Mouse (Mus musculus): ENCODE results near the gene Ccdc63. TPM values are rescaled to one million over a fixed set of nuclear protein-coding genes. Genes with fewer than 3 reads are reported as not detected.

Gene Ccdc63
- polyA plus RNA-seq, 1 experiment from 2014 or later: not detected

DNA sequence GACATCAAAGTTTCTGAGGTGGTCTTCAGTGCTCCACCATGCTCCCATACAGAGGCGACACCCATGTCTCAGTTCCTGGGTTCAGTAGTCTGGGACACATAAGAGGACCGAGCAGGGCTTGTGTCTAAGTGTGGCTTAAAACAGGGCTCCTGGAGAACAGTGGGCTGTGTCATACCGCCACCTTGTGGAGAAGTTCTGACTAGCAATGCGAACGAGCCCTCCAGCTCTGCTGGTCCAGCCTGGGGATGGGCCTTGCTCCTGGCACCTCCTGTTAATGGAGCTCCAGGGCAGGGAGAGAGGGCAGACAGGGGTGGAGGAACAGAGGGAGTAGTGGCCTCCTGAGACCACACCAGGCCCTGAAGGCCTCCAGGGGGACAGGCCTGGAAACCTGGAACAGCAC is 51.7 kb downstream of the Ccdc63 start:
- DNase-seq (ENCODE audit: low spot score) (peak; percentile 89), ATAC-seq (ENCODE audit: insufficient read depth, low FRiP score, low TSS enrichment) (peak; percentile 20; the same call in 1 of the 2 replicates)
- 5% methylated on average over 5 of the region's 5 CpGs for WGBS

DNA sequence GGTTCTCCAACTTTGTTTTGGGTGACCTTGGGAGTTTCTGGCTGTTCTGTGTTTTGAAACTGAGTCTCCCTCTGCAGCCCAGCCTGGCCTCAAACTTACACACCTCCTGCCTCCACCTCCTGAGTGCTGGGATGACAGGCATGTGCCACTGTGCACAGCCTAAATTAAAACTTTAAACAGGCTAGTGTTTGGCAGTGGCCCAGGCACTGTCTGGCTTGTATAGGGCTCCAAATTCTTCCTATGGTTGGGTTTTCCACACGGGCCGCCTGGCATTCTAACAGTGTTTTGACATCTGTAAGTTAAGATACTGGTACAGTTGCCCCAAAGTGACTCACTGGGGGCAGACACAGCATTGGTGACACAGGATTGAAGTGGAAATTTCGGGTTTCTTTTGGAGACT is 54.5 kb downstream of the Ccdc63 start:
- no peak overlapping the region for H3K4me2 ChIP-seq (ENCODE audit: low read depth)
- no peaks in the 10 kb centered on the region for H3K4me1 ChIP-seq (ENCODE audit: control insufficient read depth, insufficient read depth, low read length)
- no peaks in the 10 kb centered on the region for H3K9me3 ChIP-seq (ENCODE audit: control insufficient read depth, low read length)
- no peak overlapping the region for H3K27ac ChIP-seq (ENCODE audit: low read depth, low read length)
- no peaks in the 10 kb centered on the region for H3K27me3 ChIP-seq (ENCODE audit: control insufficient read depth, insufficient read depth, low read length)
- WGBS: 69% methylated on average over 3 of the region's 3 CpGs
- H3K9ac ChIP-seq (ENCODE audit: low read length): no peak overlapping the region
- H3K4me3 ChIP-seq (ENCODE audit: low read depth, low read length): no peak overlapping the region
- DNase-seq (ENCODE audit: low spot score) (no peak), ATAC-seq (ENCODE audit: insufficient read depth, low FRiP score, low TSS enrichment) (no peak)
- H3K36me3 ChIP-seq (ENCODE audit: control insufficient read depth, insufficient read depth, low read length): no peaks in the 10 kb centered on the region

More for the DNA sequence above, 51.7 kb downstream of the Ccdc63 start:
- H3K4me1 ChIP-seq (ENCODE audit: control insufficient read depth, insufficient read depth, low read length): no peaks in the 10 kb centered on the region
- H3K9ac ChIP-seq (ENCODE audit: low read length): no peak overlapping the region
- no peaks in the 10 kb centered on the region for H3K27me3 ChIP-seq (ENCODE audit: control insufficient read depth, insufficient read depth, low read length)
- no peak overlapping the region for H3K4me3 ChIP-seq (ENCODE audit: low read depth, low read length)
- H3K4me2 ChIP-seq (ENCODE audit: low read depth): no peak overlapping the region
- H3K9me3 ChIP-seq (ENCODE audit: control insufficient read depth, low read length): no peaks in the 10 kb centered on the region
- no peaks in the 10 kb centered on the region for H3K36me3 ChIP-seq (ENCODE audit: control insufficient read depth, insufficient read depth, low read length)
- H3K27ac ChIP-seq (ENCODE audit: low read depth, low read length): no peak overlapping the region

DNA sequence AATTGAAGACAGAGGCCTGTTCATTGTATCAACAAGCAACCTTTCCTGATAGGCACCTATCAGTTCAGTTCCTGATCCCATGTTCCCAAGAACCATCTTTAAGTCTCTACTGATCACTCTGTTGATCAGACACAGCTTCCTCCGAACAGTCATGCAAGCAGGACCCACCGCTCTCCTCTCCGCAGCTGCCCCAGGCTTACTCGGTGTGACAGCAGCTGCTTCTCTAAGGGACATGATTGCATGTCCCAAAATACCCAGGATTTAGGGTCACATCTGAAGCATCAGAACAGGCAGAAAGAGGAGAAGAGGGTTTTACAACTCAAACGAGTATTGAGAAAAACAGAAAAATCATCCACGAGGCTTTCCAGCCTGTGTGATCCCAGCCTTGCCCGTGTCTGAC is 55.3 kb downstream of the Ccdc63 start:
- H3K4me2 ChIP-seq (ENCODE audit: low read depth): no peak overlapping the region
- 83% methylated on average over 7 of the region's 7 CpGs for WGBS

DNA sequence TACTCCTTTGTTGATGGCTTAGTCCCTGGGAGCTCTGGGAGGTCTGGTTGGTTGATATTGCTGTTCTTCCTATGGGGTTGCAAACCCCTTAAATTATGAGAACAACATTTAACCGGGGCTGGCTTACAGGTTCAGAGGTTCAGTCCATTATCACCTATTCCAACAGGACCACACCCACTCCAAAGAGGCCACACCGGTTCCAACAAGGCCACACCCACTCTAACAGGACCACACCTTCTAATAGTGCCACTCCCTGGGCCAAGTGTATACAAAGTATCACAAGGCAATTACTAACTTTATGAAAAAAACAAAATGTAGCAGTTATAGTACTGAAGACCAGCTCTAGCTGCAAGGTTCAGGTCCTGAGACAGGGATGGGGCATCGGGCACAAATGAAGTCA is 56.2 kb downstream of the Ccdc63 start:
- Histone ChIP-seq H3K9me3 (ENCODE audit: control insufficient read depth, low read length) (no peaks in the 10 kb centered on the region), H3K36me3 (ENCODE audit: control insufficient read depth, insufficient read depth, low read length) (no peaks in the 10 kb centered on the region), H3K4me1 (ENCODE audit: control insufficient read depth, insufficient read depth, low read length) (no peaks in the 10 kb centered on the region), H3K4me3 (ENCODE audit: low read depth, low read length) (no peak overlapping the region), H3K4me2 (ENCODE audit: low read depth) (no peak overlapping the region), H3K27ac (ENCODE audit: low read depth, low read length) (no peak overlapping the region), H3K9ac (ENCODE audit: low read length) (no peak overlapping the region), H3K27me3 (ENCODE audit: control insufficient read depth, insufficient read depth, low read length) (no peaks in the 10 kb centered on the region)
- DNase-seq (ENCODE audit: low spot score) (no peak), ATAC-seq (ENCODE audit: insufficient read depth, low FRiP score, low TSS enrichment) (no peak)
- 68% methylated on average over 3 of the region's 3 CpGs for WGBS

More for the DNA sequence above, 55.3 kb downstream of the Ccdc63 start:
- DNase-seq (ENCODE audit: low spot score) (no peak), ATAC-seq (ENCODE audit: insufficient read depth, low FRiP score, low TSS enrichment) (no peak)
- H3K9me3 ChIP-seq (ENCODE audit: control insufficient read depth, low read length): no peaks in the 10 kb centered on the region
- no peaks in the 10 kb centered on the region for H3K4me1 ChIP-seq (ENCODE audit: control insufficient read depth, insufficient read depth, low read length)
- H3K27me3 ChIP-seq (ENCODE audit: control insufficient read depth, insufficient read depth, low read length): no peaks in the 10 kb centered on the region
- no peak overlapping the region for H3K27ac ChIP-seq (ENCODE audit: low read depth, low read length)
- no peak overlapping the region for H3K9ac ChIP-seq (ENCODE audit: low read length)
- no peaks in the 10 kb centered on the region for H3K36me3 ChIP-seq (ENCODE audit: control insufficient read depth, insufficient read depth, low read length)
- no peak overlapping the region for H3K4me3 ChIP-seq (ENCODE audit: low read depth, low read length)

DNA sequence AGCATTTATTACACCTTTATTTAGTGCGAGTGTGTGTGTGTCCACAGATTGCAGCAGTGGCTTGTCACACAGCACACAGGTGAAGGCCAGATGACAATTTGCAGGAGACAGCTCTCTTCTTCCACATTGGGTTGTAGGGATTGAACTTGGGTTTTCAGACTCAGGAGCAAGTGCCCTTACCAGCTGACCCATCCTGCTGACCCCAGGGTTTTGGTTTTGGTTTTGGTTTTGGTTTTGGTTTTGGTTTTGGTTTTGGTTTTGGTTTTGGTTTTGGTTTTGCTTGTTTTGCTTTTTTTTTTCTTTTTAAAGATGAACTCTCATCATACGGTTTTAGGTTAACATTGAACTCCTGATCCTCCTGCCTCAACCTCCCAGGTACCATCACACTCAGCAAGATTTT is 57.3 kb downstream of the Ccdc63 start:
- H3K9me3 ChIP-seq (ENCODE audit: control insufficient read depth, low read length): no peaks in the 10 kb centered on the region
- ATAC-seq (ENCODE audit: insufficient read depth, low FRiP score, low TSS enrichment): no peak
- H3K9ac ChIP-seq (ENCODE audit: low read length): no peak overlapping the region
- H3K4me1 ChIP-seq (ENCODE audit: control insufficient read depth, insufficient read depth, low read length): no peaks in the 10 kb centered on the region
- H3K4me2 ChIP-seq (ENCODE audit: low read depth): no peak overlapping the region
- 85% methylated on average over 2 of the region's 2 CpGs for WGBS
- no peak overlapping the region for H3K4me3 ChIP-seq (ENCODE audit: low read depth, low read length)
- no peak overlapping the region for H3K27ac ChIP-seq (ENCODE audit: low read depth, low read length)
- DNase-seq (ENCODE audit: low spot score): no peak
- no peaks in the 10 kb centered on the region for H3K27me3 ChIP-seq (ENCODE audit: control insufficient read depth, insufficient read depth, low read length)
- H3K36me3 ChIP-seq (ENCODE audit: control insufficient read depth, insufficient read depth, low read length): no peaks in the 10 kb centered on the region

DNA sequence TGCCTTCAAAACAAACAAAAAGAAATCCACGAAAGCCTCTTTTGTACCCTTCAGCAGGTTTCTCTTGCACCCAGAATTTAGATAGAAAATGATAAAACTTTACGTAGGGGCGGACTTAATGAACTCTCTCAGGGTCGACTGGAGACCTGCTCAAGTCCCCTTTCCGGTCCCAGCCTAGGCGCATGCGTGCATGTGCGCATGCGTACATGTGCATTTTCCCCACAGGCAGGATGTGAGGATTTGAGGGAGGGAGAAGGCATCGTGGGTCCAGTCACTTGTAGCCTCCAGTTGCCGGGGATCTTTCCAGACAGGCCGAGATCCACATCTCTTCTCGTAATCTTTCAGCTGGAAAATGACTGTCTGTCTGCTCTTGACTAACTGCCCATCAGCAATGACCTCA is 59.2 kb downstream of the Ccdc63 start:
- H3K4me2 ChIP-seq (ENCODE audit: low read depth): no peak overlapping the region
- H3K27me3 ChIP-seq (ENCODE audit: control insufficient read depth, insufficient read depth, low read length): no peaks in the 10 kb centered on the region
- no peaks in the 10 kb centered on the region for H3K4me1 ChIP-seq (ENCODE audit: control insufficient read depth, insufficient read depth, low read length)
- ATAC-seq (ENCODE audit: insufficient read depth, low FRiP score, low TSS enrichment) (no peak), DNase-seq (ENCODE audit: low spot score) (no peak)
- no peak overlapping the region for H3K9ac ChIP-seq (ENCODE audit: low read length)
- 89% methylated on average over 13 of the region's 13 CpGs for whole genome bisulfite sequencing
- H3K36me3 ChIP-seq (ENCODE audit: control insufficient read depth, insufficient read depth, low read length): no peaks in the 10 kb centered on the region
- no peak overlapping the region for H3K27ac ChIP-seq (ENCODE audit: low read depth, low read length)
- H3K9me3 ChIP-seq (ENCODE audit: control insufficient read depth, low read length): no peaks in the 10 kb centered on the region
- no peak overlapping the region for H3K4me3 ChIP-seq (ENCODE audit: low read depth, low read length)

DNA sequence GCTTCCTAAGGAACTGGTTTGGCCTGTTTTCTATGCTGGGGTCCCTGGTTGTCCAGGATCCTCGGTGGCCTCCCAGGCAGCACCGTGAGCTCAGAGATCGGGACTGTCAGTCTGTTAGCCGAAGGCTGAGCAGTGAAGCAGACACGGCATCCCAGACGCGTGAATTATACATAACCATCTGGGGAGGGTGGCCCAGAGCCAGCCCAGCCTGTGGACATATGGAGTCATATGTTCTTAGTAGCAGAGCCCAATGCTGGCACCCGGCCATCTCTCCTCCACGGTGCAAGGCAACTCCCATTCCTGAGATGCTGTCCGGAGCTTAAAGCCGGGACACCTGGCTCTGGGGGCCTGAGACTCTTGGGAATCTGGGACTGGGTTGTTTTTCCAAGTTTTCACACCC is 59.7 kb downstream of the Ccdc63 start:
- Histone ChIP-seq H3K27ac (ENCODE audit: low read depth, low read length) (no peak overlapping the region), H3K4me3 (ENCODE audit: low read depth, low read length) (no peak overlapping the region), H3K4me2 (ENCODE audit: low read depth) (no peak overlapping the region), H3K36me3 (ENCODE audit: control insufficient read depth, insufficient read depth, low read length) (no peaks in the 10 kb centered on the region), H3K27me3 (ENCODE audit: control insufficient read depth, insufficient read depth, low read length) (no peaks in the 10 kb centered on the region), H3K9ac (ENCODE audit: low read length) (no peak overlapping the region), H3K9me3 (ENCODE audit: control insufficient read depth, low read length) (no peaks in the 10 kb centered on the region), H3K4me1 (ENCODE audit: control insufficient read depth, insufficient read depth, low read length) (no peaks in the 10 kb centered on the region)
- 81% methylated on average over 11 of the region's 11 CpGs for WGBS
- no peak for ATAC-seq (ENCODE audit: insufficient read depth, low FRiP score, low TSS enrichment)
- no peak for DNase-seq (ENCODE audit: low spot score)

DNA sequence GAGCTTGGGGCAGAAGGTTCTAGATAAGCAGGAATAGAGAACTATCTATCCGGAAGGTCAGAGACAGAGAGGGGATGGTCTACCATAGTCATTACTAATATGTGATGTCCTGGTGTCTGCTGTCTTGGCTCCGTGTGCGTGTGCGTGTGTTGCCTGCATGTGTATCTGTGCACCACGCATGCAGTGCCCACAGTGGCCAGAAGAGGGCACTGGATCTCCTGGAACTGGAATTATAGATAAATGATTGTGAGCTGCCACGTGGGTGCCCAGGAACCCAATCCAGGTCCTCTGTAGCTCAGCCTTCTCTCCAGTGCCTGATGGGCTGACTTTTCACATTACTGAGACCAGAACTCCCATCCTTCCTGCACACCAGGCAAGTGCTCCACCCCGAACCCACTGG is 60.8 kb downstream of the Ccdc63 start:
- no peaks in the 10 kb centered on the region for H3K36me3 ChIP-seq (ENCODE audit: control insufficient read depth, insufficient read depth, low read length)
- H3K9ac ChIP-seq (ENCODE audit: low read length): no peak overlapping the region
- no peaks in the 10 kb centered on the region for H3K27me3 ChIP-seq (ENCODE audit: control insufficient read depth, insufficient read depth, low read length)
- H3K4me1 ChIP-seq (ENCODE audit: control insufficient read depth, insufficient read depth, low read length): no peaks in the 10 kb centered on the region
- DNase-seq (ENCODE audit: low spot score): no peak
- no peak for ATAC-seq (ENCODE audit: insufficient read depth, low FRiP score, low TSS enrichment)
- WGBS: 81% methylated on average over 7 of the region's 7 CpGs
- H3K9me3 ChIP-seq (ENCODE audit: control insufficient read depth, low read length): no peaks in the 10 kb centered on the region
- no peak overlapping the region for H3K4me2 ChIP-seq (ENCODE audit: low read depth)
- no peak overlapping the region for H3K4me3 ChIP-seq (ENCODE audit: low read depth, low read length)
- no peak overlapping the region for H3K27ac ChIP-seq (ENCODE audit: low read depth, low read length)

DNA sequence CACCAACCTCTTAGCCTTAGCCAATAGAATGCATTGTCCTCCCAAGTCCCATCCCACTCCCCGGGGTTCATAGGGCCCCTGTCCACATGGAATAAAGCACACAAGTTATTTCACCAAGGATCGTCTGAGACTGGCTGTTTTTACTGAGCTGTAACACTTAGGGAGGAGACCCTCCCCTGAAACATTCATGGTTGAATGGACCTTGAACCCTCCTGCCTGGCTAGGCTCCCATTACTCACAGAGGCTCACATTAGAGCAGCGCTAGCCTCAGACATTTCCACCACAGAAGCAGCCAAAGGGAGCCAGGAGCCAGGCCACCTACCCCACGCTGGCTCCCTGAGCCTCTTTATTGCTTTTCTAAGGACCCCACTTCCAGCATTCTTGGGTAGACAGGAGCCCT is 63.4 kb downstream of the Ccdc63 start:
- H3K9me3 ChIP-seq (ENCODE audit: control insufficient read depth, low read length): no peaks in the 10 kb centered on the region
- H3K4me2 ChIP-seq (ENCODE audit: low read depth): no peak overlapping the region
- H3K9ac ChIP-seq (ENCODE audit: low read length): no peak overlapping the region
- no peaks in the 10 kb centered on the region for H3K36me3 ChIP-seq (ENCODE audit: control insufficient read depth, insufficient read depth, low read length)
- no peaks in the 10 kb centered on the region for H3K4me1 ChIP-seq (ENCODE audit: control insufficient read depth, insufficient read depth, low read length)
- 73% methylated on average over 4 of the region's 4 CpGs for WGBS
- ATAC-seq (ENCODE audit: insufficient read depth, low FRiP score, low TSS enrichment): no peak
- no peak overlapping the region for H3K27ac ChIP-seq (ENCODE audit: low read depth, low read length)
- no peaks in the 10 kb centered on the region for H3K27me3 ChIP-seq (ENCODE audit: control insufficient read depth, insufficient read depth, low read length)
- DNase-seq (ENCODE audit: low spot score): no peak
- no peak overlapping the region for H3K4me3 ChIP-seq (ENCODE audit: low read depth, low read length)

Measured in neural tube, embryonic 11.5 days (tissue).